Mouse (Mus musculus): ENCODE results near the gene Hdac4. TPM values are rescaled to one million over a fixed set of nuclear protein-coding genes. Genes with fewer than 3 reads are reported as not detected.

The Hdac4 gene
- polyA plus RNA-seq, 1 experiment from 2014 or later: 20.3 TPM

DNA sequence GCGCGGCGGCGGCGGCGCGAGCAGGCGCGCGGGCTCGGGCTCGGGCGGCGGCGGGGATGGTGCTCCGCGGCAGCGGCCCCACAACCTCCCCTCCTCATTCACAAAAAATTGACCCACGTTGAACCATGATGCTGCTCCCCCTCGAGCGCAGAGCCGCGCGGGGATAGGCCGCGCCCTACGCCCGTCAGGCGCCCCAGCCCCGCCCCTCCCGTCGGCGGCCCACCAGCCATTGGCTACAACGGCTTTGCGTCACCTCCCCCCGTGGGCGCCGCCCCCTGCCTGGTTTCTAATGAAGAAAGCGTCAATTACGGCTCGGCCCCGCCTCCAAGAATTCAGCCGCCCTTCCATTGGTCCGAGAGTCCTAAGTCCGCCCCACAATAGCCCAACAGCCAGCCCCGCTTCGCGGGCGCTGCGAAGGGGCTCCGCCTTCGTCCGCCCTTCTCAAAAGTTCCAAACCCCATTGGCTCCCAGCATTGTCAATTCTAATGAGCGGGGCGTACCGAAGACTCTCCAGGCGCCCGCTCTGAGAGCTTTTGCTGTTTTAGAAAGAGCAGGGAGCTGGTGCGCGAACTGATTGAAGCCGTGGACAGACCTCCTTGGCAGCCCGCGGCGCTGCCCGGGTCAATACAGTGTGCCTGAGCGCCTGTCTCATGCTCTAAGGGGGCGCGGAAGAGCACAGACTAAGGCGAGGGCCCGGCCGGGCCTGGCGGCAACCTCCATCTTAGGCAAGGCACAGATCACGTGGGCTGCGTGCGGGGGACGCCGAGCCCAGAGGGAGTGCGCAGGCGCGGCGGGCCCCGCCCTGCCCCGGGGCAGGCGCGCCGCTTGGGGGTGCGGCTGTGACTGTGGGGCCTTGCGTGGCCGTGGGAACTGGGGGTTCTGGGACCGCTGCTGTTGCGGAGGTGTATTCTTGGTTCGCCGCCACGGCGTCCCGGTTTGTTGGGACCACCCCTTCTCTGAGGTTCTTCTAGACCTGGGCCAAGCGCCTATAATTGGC, 15.1 kb downstream of the Hdac4 start:
- peak; percentile 97 for ATAC-seq (ENCODE audit: insufficient number of reproducible peaks, insufficient read depth, low FRiP score, low read depth)

DNA sequence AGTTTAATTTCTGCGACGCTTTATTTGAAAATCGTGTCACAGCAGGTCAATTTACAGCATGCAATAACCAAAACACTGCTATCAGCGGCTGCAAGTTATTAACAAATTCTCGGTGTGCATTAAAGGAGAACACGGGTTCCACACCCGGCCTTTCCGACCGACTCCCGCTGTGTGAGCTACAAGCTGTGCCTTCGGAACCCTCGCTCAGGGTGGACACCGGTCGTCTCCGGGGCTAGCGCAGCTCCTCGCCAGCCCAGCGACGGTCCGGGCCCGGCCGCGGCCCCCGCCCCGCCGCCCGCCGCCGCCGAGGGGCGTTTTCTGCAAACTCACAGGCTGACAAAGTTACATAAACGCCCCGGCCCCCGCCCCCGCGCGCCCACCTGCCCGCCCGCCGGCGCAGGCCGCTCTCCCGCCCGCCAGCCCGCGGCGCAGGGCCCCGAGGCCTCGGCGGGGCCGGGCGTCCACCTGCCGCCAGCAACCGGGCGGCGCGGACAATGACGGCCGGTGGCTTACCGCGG, 16.0 kb downstream of the Hdac4 start:
- Histone ChIP-seq H3K4me1 (ENCODE audit: control insufficient read depth, insufficient read depth, low read length) (peaks cover 28% of the 10 kb centered on the region), H3K4me2 (replicated peaks; ENCODE audit: low read depth, low read length) (peak overlapping the region; percentile 80), H3K9me3 (ENCODE audit: control insufficient read depth, low read depth, low read length) (no peaks in the 10 kb centered on the region), H3K36me3 (ENCODE audit: control insufficient read depth, insufficient read depth, low read length) (no peaks in the 10 kb centered on the region), H3K9ac (replicated peaks; ENCODE audit: low read depth, low read length) (peak overlapping the region; percentile 89), H3K4me3 (ENCODE audit: low read depth, low read length) (peak overlapping the region; percentile 65), H3K27me3 (ENCODE audit: control insufficient read depth, insufficient read depth, low read length) (no peaks in the 10 kb centered on the region), H3K27ac (ENCODE audit: low read length) (peak overlapping the region; percentile 82)
- WGBS: under 1% methylated on average over 35 of the region's 61 CpGs
- ATAC-seq (ENCODE audit: insufficient number of reproducible peaks, insufficient read depth, low FRiP score, low read depth): no peak

More for the DNA sequence above, 15.1 kb downstream of the Hdac4 start:
- Histone ChIP-seq H3K4me1 (ENCODE audit: control insufficient read depth, insufficient read depth, low read length) (peaks cover 19% of the 10 kb centered on the region), H3K27me3 (ENCODE audit: control insufficient read depth, insufficient read depth, low read length) (no peaks in the 10 kb centered on the region), H3K9ac (replicated peaks; ENCODE audit: low read depth, low read length) (peak overlapping the region; percentile 89), H3K36me3 (ENCODE audit: control insufficient read depth, insufficient read depth, low read length) (no peaks in the 10 kb centered on the region), H3K4me2 (replicated peaks; ENCODE audit: low read depth, low read length) (peak overlapping the region; percentile 80), H3K27ac (ENCODE audit: low read length) (peak overlapping the region; percentile 97), H3K9me3 (ENCODE audit: control insufficient read depth, low read depth, low read length) (no peaks in the 10 kb centered on the region), H3K4me3 (ENCODE audit: low read depth, low read length) (peak overlapping the region; percentile 65)
- WGBS: under 1% methylated on average over 93 of the region's 97 CpGs

DNA sequence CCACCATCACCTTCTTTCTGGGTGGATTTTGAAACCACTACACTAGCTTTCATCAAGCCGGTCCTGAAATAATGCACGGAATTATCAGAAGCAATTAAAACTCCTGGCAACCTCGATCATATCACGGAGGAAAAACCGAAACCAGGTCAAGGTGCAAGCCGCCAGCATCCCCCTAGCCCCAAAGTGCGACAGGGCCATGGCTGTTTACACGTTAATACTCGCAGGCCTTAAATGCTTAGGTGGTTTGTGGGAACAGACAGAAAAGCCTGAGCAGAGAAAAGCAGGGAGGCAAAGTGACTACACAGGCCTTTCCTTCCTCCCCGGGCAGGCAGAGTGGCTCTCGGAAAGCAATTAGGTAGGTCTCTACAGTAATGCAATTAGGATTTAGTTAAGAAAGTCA, 16.4 kb downstream of the Hdac4 start:
- H3K27ac ChIP-seq (ENCODE audit: low read length): peak overlapping the region; percentile 82; the same call in 1 of the 2 replicates
- H3K9ac ChIP-seq (replicated peaks; ENCODE audit: low read depth, low read length): peak overlapping the region; percentile 89
- H3K4me2 ChIP-seq (replicated peaks; ENCODE audit: low read depth, low read length): peak overlapping the region; percentile 80
- H3K36me3 ChIP-seq (ENCODE audit: control insufficient read depth, insufficient read depth, low read length): no peaks in the 10 kb centered on the region
- peaks cover 32% of the 10 kb centered on the region for H3K4me1 ChIP-seq (ENCODE audit: control insufficient read depth, insufficient read depth, low read length)
- H3K9me3 ChIP-seq (ENCODE audit: control insufficient read depth, low read depth, low read length): no peaks in the 10 kb centered on the region
- ATAC-seq (ENCODE audit: insufficient number of reproducible peaks, insufficient read depth, low FRiP score, low read depth): no peak
- peak overlapping the region; percentile 65 for H3K4me3 ChIP-seq (ENCODE audit: low read depth, low read length)
- 9% methylated on average over 11 of the region's 11 CpGs for WGBS
- no peaks in the 10 kb centered on the region for H3K27me3 ChIP-seq (ENCODE audit: control insufficient read depth, insufficient read depth, low read length)

DNA sequence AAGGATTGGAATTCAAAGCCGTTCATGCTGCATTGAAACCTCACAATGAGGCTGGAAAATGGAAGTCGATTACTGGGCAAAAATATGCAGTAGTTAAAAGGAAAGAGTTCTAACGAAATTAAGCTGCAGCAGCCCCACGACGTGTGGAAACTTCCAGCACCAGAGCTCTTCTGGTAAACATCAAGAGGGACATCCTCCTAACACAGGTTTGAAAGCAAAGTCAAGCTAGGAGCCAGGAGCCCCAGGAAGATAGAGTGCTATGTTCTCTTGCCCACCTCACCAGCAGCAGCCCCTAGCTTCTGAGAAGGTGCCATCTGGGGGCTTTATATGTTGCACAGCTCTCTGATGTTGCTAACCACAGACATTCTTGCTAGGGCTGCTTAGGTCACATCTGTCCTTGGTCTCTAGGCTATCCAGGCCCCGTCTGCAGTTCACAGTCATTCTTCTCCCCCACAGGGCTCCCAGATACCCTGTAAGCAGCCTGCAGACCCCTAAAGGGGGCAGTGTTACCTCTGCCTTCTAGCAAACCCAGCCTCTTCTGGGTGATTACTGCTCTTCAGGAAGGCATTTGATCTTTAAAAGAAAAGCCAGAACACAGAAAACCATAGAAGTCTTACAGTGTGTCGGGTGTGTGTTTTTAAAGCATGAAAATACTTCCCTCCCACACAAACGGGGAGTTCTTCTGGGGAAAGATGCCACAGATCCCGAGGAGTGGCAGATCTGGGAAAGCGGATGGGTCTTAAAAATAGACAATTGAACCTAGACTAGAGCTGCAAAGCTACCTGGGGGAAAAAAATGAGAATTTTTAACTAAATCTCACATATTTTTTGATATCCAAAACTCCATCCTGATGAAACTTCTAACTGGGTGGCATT, 17.2 kb downstream of the Hdac4 start:
- H3K4me3 ChIP-seq (ENCODE audit: low read depth, low read length): peak overlapping the region; percentile 65
- H3K4me2 ChIP-seq (replicated peaks; ENCODE audit: low read depth, low read length): peak overlapping the region; percentile 80
- H3K27ac ChIP-seq (ENCODE audit: low read length): no peak overlapping the region
- no peaks in the 10 kb centered on the region for H3K36me3 ChIP-seq (ENCODE audit: control insufficient read depth, insufficient read depth, low read length)
- H3K4me1 ChIP-seq (ENCODE audit: control insufficient read depth, insufficient read depth, low read length): peaks cover 40% of the 10 kb centered on the region
- H3K9me3 ChIP-seq (ENCODE audit: control insufficient read depth, low read depth, low read length): no peaks in the 10 kb centered on the region
- H3K27me3 ChIP-seq (ENCODE audit: control insufficient read depth, insufficient read depth, low read length): no peaks in the 10 kb centered on the region
- WGBS: 48% methylated on average over 10 of the region's 10 CpGs
- no peak for ATAC-seq (ENCODE audit: insufficient number of reproducible peaks, insufficient read depth, low FRiP score, low read depth)
- no peak overlapping the region for H3K9ac ChIP-seq (replicated peaks; ENCODE audit: low read depth, low read length)

DNA sequence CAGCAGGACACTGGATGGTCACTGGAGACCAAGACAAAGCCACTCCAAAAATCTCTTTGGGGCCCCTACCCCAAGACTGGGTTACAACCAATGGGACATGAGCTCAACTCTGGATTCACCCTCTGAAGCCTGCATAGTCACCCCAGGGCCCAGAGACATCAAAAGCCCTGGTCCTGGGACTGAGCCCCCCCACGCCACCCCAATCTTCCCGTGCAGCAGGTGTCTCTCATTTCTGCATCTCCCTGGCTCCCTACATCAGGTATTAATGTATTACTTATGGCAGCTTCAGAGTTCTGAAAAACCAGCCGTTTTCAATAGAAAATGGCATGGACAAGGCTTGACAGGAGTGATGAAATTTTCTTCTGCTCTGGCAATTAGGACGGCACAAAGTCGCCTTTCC, 17.9 kb downstream of the Hdac4 start:
- H3K9ac ChIP-seq (replicated peaks; ENCODE audit: low read depth, low read length): no peak overlapping the region
- H3K4me1 ChIP-seq (ENCODE audit: control insufficient read depth, insufficient read depth, low read length): peaks cover 40% of the 10 kb centered on the region
- H3K9me3 ChIP-seq (ENCODE audit: control insufficient read depth, low read depth, low read length): no peaks in the 10 kb centered on the region
- ATAC-seq (ENCODE audit: insufficient number of reproducible peaks, insufficient read depth, low FRiP score, low read depth): no peak
- 70% methylated on average over 5 of the region's 5 CpGs for WGBS
- no peak overlapping the region for H3K27ac ChIP-seq (ENCODE audit: low read length)
- H3K4me2 ChIP-seq (replicated peaks; ENCODE audit: low read depth, low read length): no peak overlapping the region
- no peaks in the 10 kb centered on the region for H3K36me3 ChIP-seq (ENCODE audit: control insufficient read depth, insufficient read depth, low read length)
- H3K27me3 ChIP-seq (ENCODE audit: control insufficient read depth, insufficient read depth, low read length): no peaks in the 10 kb centered on the region
- no peak overlapping the region for H3K4me3 ChIP-seq (ENCODE audit: low read depth, low read length)

DNA sequence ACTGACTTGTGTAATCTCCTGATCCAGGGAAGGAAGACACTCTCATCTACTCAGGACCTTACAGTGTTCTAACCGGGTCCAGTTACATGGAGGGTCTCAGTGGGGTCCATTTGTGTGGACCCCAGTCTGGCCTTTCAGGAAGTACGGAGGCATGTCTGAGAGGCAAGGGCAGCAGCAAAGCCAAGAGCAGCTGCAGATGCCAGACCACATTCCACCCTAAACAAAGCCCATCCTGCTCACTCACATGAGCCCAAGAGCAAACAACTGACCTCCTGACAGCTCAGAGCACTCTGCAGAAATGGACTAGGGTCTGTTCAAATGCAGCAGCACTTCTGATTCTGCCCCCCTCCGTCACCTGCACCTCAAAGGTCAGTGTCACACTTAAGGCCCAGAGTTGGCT, 18.3 kb downstream of the Hdac4 start:
- Histone ChIP-seq H3K4me3 (ENCODE audit: low read depth, low read length) (no peak overlapping the region), H3K4me1 (ENCODE audit: control insufficient read depth, insufficient read depth, low read length) (peaks cover 40% of the 10 kb centered on the region), H3K27ac (ENCODE audit: low read length) (no peak overlapping the region), H3K36me3 (ENCODE audit: control insufficient read depth, insufficient read depth, low read length) (no peaks in the 10 kb centered on the region), H3K9me3 (ENCODE audit: control insufficient read depth, low read depth, low read length) (no peaks in the 10 kb centered on the region), H3K27me3 (ENCODE audit: control insufficient read depth, insufficient read depth, low read length) (no peaks in the 10 kb centered on the region), H3K4me2 (replicated peaks; ENCODE audit: low read depth, low read length) (no peak overlapping the region), H3K9ac (replicated peaks; ENCODE audit: low read depth, low read length) (no peak overlapping the region)
- no peak for ATAC-seq (ENCODE audit: insufficient number of reproducible peaks, insufficient read depth, low FRiP score, low read depth)
- 64% methylated on average over 3 of the region's 3 CpGs for WGBS

DNA sequence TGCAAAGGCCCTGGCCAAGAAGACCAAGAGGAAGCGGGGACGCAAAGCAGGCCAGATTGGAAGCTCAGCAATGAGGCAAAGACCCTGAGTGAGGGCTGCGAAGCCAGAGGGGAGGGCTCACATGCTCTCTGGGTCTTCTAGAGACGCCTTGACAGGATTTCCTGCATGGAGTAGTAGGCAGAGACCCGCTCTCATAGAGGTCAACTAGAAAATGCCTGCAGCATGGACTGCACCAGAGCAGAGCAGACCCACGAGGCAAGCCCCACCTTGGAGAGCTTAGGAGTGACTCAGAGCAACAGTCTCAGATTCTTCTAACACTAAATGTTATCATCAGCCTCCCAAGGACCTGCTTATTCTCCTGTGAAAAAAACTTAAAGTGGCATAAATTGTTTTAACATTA, 20.2 kb downstream of the Hdac4 start:
- WGBS: 76% methylated on average over 6 of the region's 6 CpGs
- Histone ChIP-seq H3K9ac (replicated peaks; ENCODE audit: low read depth, low read length) (no peak overlapping the region), H3K4me2 (replicated peaks; ENCODE audit: low read depth, low read length) (no peak overlapping the region)

DNA sequence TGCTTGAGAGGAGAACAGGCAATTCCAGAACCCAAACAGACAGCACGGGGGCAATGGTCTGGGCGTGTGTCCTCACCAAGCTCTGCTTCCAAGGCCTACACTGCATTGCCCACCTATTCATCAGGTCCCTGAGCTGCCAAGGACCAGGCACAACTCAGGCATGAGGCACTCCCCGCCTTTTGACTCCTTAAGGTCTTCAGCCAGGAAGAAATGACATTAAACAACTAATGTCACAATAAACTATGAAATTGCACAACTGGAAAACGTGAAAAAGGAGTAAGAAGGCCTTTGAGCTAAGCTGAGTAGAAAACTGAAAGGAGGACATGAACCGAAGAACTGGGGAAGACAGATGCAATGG, 20.6 kb downstream of the Hdac4 start:
- Histone ChIP-seq H3K36me3 (ENCODE audit: control insufficient read depth, insufficient read depth, low read length) (no peaks in the 10 kb centered on the region), H3K4me3 (ENCODE audit: low read depth, low read length) (no peak overlapping the region), H3K27me3 (ENCODE audit: control insufficient read depth, insufficient read depth, low read length) (no peaks in the 10 kb centered on the region), H3K9me3 (ENCODE audit: control insufficient read depth, low read depth, low read length) (no peaks in the 10 kb centered on the region), H3K9ac (replicated peaks; ENCODE audit: low read depth, low read length) (no peak overlapping the region), H3K4me1 (ENCODE audit: control insufficient read depth, insufficient read depth, low read length) (peaks cover 40% of the 10 kb centered on the region), H3K4me2 (replicated peaks; ENCODE audit: low read depth, low read length) (no peak overlapping the region), H3K27ac (ENCODE audit: low read length) (0 out of 2 replicates have a peak overlapping the region, but pooled peaks have one; percentile 10)
- no peak for ATAC-seq (ENCODE audit: insufficient number of reproducible peaks, insufficient read depth, low FRiP score, low read depth)
- 62% methylated on average over 5 of the region's 5 CpGs for WGBS

More for the DNA sequence above, 20.2 kb downstream of the Hdac4 start:
- Histone ChIP-seq H3K27ac (ENCODE audit: low read length) (no peak overlapping the region), H3K27me3 (ENCODE audit: control insufficient read depth, insufficient read depth, low read length) (no peaks in the 10 kb centered on the region), H3K9me3 (ENCODE audit: control insufficient read depth, low read depth, low read length) (no peaks in the 10 kb centered on the region), H3K36me3 (ENCODE audit: control insufficient read depth, insufficient read depth, low read length) (no peaks in the 10 kb centered on the region), H3K4me3 (ENCODE audit: low read depth, low read length) (no peak overlapping the region), H3K4me1 (ENCODE audit: control insufficient read depth, insufficient read depth, low read length) (peaks cover 40% of the 10 kb centered on the region)
- ATAC-seq (ENCODE audit: insufficient number of reproducible peaks, insufficient read depth, low FRiP score, low read depth): no peak

Measured in stomach, embryonic 14.5 days (tissue).